Mouse (Mus musculus): ENCODE results near the gene Mef2a.

DNA sequence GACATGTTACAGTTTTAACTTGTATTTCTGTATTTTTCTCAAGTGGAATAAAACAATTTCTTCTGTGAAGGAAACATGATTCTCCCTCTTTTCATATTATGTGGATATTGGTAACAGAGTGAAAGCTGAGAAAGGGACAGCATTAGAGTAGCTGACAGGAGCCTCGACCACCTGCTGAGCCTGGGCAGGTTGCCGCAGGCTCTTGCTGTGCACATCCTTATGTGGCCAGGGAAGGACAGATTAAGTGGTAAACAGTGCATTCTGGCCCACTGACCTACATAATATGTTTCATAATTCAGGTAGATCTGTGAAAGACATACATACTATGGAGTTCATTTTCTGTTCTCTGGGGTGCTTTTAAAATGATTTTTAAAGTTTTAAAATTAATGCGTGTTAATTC, 144.3 kb downstream of the Mef2a start:
- no peak for TF ChIP-seq CTCF (IDR thresholded peaks at IDR 0.05; ENCODE audit: borderline replicate concordance, control insufficient read depth, extremely low read depth, insufficient read depth, low read length, poor library complexity)
- no peak for TF ChIP-seq POLR2A (IDR thresholded peaks at IDR 0.05; ENCODE audit: control insufficient read depth, extremely low read depth, insufficient read depth, low read length, poor library complexity)
